Mouse (Mus musculus): ENCODE results near the gene Prpf39. TPM values are rescaled to one million over a fixed set of nuclear protein-coding genes. Genes with fewer than 3 reads are reported as not detected.

Prpf39 gene
- polyA plus RNA-seq, 1 experiment from 2014 or later, result 51.0 TPM

DNA sequence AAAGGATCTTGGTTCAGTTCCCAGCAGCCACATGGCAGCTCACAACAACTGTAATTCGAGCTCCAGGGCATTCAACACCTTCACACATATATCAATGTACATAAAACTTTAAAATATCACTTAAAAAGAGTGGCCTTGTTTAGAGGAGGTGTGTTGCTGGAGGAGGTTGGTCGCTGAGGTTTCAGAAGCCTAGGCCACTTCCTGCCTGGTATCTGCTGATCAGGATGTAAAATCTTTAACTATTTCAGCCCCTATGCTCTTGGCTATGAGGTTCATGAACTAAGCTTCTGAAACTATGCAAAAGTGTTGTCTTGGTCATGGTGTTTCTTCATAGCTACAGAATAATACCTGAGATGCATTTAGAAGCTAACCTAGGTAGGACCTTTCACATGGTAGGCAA, 29.1 kb downstream of the Prpf39 start:
- 0 out of 2 replicates have a peak, but pooled peaks cover 2% of the 10 kb centered on the region for H3K4me1 ChIP-seq (replicated peaks; ENCODE audit: control insufficient read depth, insufficient read depth, low read length)
- no peaks in the 10 kb centered on the region for H3K9me3 ChIP-seq (ENCODE audit: control insufficient read depth, low read length)
- H3K4me2 ChIP-seq (ENCODE audit: low read depth, low read length), result no peak overlapping the region
- H3K36me3 ChIP-seq (ENCODE audit: control insufficient read depth, insufficient read depth, low read length), result peaks cover 31% of the 10 kb centered on the region
- 54% methylated on average over 2 of the region's 2 CpGs for WGBS
- H3K9ac ChIP-seq (ENCODE audit: low read length), result no peak overlapping the region
- no peaks in the 10 kb centered on the region for H3K27me3 ChIP-seq (ENCODE audit: control insufficient read depth, insufficient read depth, low read depth, low read length)
- no peak for ATAC-seq (ENCODE audit: low read depth)
- H3K27ac ChIP-seq (ENCODE audit: low read length), result no peak overlapping the region
- H3K4me3 ChIP-seq (ENCODE audit: low read length), result no peak overlapping the region

DNA sequence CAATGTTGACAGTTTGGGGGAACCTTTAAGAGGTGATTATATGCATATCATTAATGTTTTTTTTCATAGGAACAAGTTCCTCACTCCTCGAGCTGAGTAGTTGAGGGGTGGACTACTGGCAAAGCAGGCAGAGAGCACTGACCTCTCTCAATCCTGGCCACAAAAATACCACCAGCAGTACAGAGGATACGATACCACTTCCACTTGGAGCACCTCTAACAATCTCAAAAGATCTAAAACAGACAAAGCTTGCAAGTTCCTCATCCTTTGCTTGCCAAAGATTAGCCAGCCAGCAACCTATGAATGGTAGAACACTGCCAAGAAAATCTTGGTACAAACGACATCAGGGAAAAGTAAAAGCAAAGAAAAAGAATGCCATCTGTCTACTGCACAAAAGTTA, 30.1 kb downstream of the Prpf39 start:
- Histone ChIP-seq H3K27ac (ENCODE audit: low read length) (no peak overlapping the region), H3K4me3 (ENCODE audit: low read length) (no peak overlapping the region), H3K27me3 (ENCODE audit: control insufficient read depth, insufficient read depth, low read depth, low read length) (no peaks in the 10 kb centered on the region), H3K36me3 (ENCODE audit: control insufficient read depth, insufficient read depth, low read length) (peaks cover 24% of the 10 kb centered on the region), H3K9ac (ENCODE audit: low read length) (no peak overlapping the region), H3K9me3 (ENCODE audit: control insufficient read depth, low read length) (no peaks in the 10 kb centered on the region), H3K4me1 (replicated peaks; ENCODE audit: control insufficient read depth, insufficient read depth, low read length) (0 out of 2 replicates have a peak, but pooled peaks cover 2% of the 10 kb centered on the region), H3K4me2 (ENCODE audit: low read depth, low read length) (no peak overlapping the region)
- ATAC-seq (ENCODE audit: low read depth), result no peak
- 50% methylated on average over 3 of the region's 3 CpGs for WGBS

DNA sequence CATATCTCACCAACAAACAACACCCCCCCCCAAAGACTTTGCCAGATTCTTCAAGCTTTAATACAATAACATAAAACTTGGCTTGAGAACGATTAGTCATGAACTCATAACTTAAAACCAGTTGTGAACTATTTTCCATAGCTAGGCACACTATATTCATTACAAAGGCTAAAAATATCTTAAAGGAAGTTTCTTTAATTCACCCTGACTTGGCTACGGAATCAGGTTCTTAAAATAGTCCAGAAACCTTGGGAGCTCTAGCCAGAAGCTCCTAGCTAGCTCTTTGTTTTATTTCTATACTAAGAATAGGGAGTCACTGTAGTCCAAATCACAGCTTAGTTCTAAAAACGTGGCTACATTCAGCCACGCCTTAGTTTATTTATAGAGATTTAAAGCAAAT, 32.3 kb downstream of the Prpf39 start:
- 59% methylated on average over 4 of the region's 4 CpGs for WGBS
- 0 out of 2 replicates have a peak, but pooled peaks cover 4% of the 10 kb centered on the region for H3K4me1 ChIP-seq (replicated peaks; ENCODE audit: control insufficient read depth, insufficient read depth, low read length)
- no peaks in the 10 kb centered on the region for H3K9me3 ChIP-seq (ENCODE audit: control insufficient read depth, low read length)
- H3K4me2 ChIP-seq (ENCODE audit: low read depth, low read length), result no peak overlapping the region
- H3K27me3 ChIP-seq (ENCODE audit: control insufficient read depth, insufficient read depth, low read depth, low read length), result no peaks in the 10 kb centered on the region
- H3K4me3 ChIP-seq (ENCODE audit: low read length), result no peak overlapping the region
- no peak overlapping the region for H3K9ac ChIP-seq (ENCODE audit: low read length)
- no peak for ATAC-seq (ENCODE audit: low read depth)
- peaks cover 18% of the 10 kb centered on the region for H3K36me3 ChIP-seq (ENCODE audit: control insufficient read depth, insufficient read depth, low read length)
- peak overlapping the region; percentile 39; the same call in 1 of the 2 replicates for H3K27ac ChIP-seq (ENCODE audit: low read length)

DNA sequence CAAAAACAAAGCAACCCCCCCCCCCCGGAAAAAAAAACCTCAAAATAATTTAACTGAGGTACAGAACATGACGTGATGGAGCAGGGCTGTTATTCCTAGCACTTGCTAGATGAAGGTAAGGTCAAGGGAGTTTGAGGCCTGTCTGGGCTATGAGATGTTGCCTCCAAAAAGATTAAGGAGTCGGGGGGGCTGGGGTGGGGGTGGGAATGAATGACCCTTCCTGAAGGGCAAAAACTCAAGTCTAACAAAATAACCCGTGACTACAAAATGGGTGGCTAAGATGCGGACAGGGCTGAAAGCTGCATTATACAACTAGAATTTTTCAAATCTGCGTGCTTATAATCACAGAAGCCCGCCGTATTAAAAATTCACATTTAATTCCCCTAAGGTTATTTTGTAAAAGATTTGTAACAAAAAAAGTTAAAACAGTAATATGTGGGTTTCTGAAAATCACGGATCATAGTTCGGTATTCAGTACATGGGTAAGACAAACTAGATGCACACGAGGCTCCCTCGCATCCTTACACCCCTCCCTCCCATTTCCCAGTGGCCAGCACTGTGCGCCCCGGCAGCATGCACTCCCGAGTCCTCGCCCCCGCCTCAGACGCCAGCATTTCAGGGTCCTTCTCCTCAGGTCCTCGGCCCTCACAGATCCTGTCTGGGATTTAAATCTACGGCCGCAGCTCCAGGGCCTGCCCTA, 36.9 kb downstream of the Prpf39 start:
- peak overlapping the region; percentile 89 for H3K9ac ChIP-seq (ENCODE audit: low read length)
- ATAC-seq (ENCODE audit: low read depth), result peak; percentile 61
- 3% methylated on average over 21 of the region's 21 CpGs for WGBS
- H3K4me2 ChIP-seq (ENCODE audit: low read depth, low read length), result peak overlapping the region; percentile 95
- peaks cover 22% of the 10 kb centered on the region for H3K4me1 ChIP-seq (replicated peaks; ENCODE audit: control insufficient read depth, insufficient read depth, low read length)
- peak overlapping the region; percentile 91 for H3K27ac ChIP-seq (ENCODE audit: low read length)
- H3K36me3 ChIP-seq (ENCODE audit: control insufficient read depth, insufficient read depth, low read length), result peaks cover 2% of the 10 kb centered on the region; the same call in 1 of the 2 replicates
- H3K4me3 ChIP-seq (ENCODE audit: low read length), result peak overlapping the region; percentile 73
- no peaks in the 10 kb centered on the region for H3K27me3 ChIP-seq (ENCODE audit: control insufficient read depth, insufficient read depth, low read depth, low read length)
- no peaks in the 10 kb centered on the region for H3K9me3 ChIP-seq (ENCODE audit: control insufficient read depth, low read length)

DNA sequence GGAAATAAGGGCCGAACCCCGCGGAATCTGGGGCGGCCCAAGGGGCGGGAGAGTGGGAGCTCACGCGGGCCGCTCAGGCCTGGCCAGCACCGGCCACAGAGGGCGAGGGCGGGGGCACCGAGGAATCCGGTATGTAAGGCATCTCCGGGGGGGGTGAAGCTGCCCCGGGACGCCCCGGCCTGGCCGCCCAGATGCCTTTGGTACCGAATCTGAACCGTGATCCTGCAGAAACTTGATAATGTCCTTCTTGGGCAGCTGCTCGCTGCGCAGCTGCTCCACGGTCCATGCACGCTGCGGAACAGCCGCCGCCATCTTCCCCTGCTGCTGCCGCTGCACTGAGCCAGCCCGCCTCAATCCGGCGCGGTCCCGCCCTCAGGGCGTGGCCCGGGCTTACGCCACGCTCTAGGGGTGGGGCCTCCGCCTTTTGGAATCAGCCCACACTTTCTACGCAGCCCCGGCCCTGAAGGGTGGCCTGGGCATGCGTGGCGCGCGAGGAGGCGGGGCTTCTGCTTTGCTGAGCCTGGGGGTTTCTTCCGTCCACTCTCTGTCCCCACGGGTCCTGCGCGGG, 37.6 kb downstream of the Prpf39 start, which contains the start of gene Fkbp3:
Gene Fkbp3 (minus strand): TSS at position 397 of the 568 bp plus-strand sequence.
- Histone ChIP-seq H3K27ac (ENCODE audit: low read length) (peak within 1 kb of the TSS; percentile 91), H3K4me2 (ENCODE audit: low read depth, low read length) (peak within 1 kb of the TSS; percentile 95), H3K4me3 (ENCODE audit: low read length) (peak within 1 kb of the TSS; percentile 73), H3K36me3 (ENCODE audit: control insufficient read depth, insufficient read depth, low read length) (no peaks in the 10 kb centered on the region; the same call in 1 of the 2 replicates), H3K9me3 (ENCODE audit: control insufficient read depth, low read length) (no peaks in the 10 kb centered on the region), H3K9ac (ENCODE audit: low read length) (peak within 1 kb of the TSS; percentile 89), H3K27me3 (ENCODE audit: control insufficient read depth, insufficient read depth, low read depth, low read length) (no peaks in the 10 kb centered on the region), H3K4me1 (replicated peaks; ENCODE audit: control insufficient read depth, insufficient read depth, low read length) (peaks cover 20% of the 10 kb centered on the region)
- WGBS, result under 1% methylated on average over 48 of the region's 49 CpGs
- peak; percentile 99 for ATAC-seq (ENCODE audit: low read depth)

DNA sequence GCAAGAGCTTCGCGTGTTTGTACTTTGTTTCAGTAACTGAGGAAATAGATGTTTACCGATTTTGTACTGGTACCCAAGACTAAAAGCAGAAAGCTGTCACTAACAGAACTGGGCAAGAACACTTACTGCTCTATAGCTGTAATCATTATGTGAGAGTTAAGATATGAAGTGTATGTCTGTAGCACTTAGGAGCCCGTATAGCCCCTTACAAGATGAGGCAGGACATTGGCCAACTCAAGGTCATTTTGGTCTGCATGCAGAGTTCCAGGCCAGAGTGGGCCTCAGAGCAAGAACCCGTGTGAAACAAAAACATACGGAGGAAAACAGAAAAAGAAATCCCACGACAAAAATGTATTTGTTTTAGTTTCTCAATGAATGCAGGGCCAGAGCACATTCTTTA, 38.5 kb downstream of the Prpf39 start:
- peak overlapping the region; percentile 73 for H3K4me3 ChIP-seq (ENCODE audit: low read length)
- no peak for ATAC-seq (ENCODE audit: low read depth)
- H3K27me3 ChIP-seq (ENCODE audit: control insufficient read depth, insufficient read depth, low read depth, low read length), result no peaks in the 10 kb centered on the region
- 27% methylated on average over 7 of the region's 7 CpGs for WGBS
- H3K9me3 ChIP-seq (ENCODE audit: control insufficient read depth, low read length), result no peaks in the 10 kb centered on the region
- no peaks in the 10 kb centered on the region for H3K36me3 ChIP-seq (ENCODE audit: control insufficient read depth, insufficient read depth, low read length)
- H3K9ac ChIP-seq (ENCODE audit: low read length), result peak overlapping the region; percentile 87; the same call in 1 of the 2 replicates
- H3K4me1 ChIP-seq (replicated peaks; ENCODE audit: control insufficient read depth, insufficient read depth, low read length), result peaks cover 20% of the 10 kb centered on the region
- peak overlapping the region; percentile 95 for H3K4me2 ChIP-seq (ENCODE audit: low read depth, low read length)
- H3K27ac ChIP-seq (ENCODE audit: low read length), result peak overlapping the region; percentile 53; the same call in 1 of the 2 replicates

DNA sequence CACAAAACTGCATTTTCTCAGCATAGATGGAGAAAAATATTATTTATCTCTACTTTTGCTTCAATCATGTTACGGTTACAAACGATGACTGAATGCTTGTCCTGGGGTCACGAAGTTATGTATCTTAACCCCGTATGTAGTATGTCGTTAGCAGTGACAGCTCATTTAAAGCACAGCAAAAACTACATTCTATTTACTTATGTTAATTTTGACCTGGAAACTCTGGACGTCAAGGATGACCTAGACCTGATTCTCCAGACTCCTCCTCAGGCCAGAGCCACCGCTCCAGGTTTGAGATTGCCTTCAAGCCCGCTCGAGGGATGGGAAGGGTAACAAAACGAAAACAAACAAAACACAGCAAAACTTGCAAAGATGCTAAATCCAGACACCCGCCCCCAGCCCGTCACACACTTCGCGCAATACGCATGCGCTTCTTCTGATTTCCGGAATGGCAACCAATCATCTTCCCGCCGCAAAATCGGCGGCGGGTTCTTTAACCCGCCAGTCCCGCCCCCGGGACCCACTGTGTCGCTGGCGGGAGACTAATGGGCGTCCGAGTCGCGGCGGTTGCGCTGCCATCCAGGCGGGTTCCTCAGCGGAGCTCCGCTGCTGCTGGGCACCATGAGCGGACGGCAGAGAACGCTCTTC, 39.1 kb downstream of the Prpf39 start, which contains the start of gene Fancm:
Gene Fancm (plus strand): TSS at position 519 of the 648 bp plus-strand sequence.
- Histone ChIP-seq H3K36me3 (ENCODE audit: control insufficient read depth, insufficient read depth, low read length) (no peaks in the 10 kb centered on the region; the same call in 1 of the 2 replicates), H3K9ac (ENCODE audit: low read length) (peak within 1 kb of the TSS; percentile 87), H3K4me3 (ENCODE audit: low read length) (peak within 1 kb of the TSS; percentile 73), H3K4me2 (ENCODE audit: low read depth, low read length) (peak within 1 kb of the TSS; percentile 95), H3K27me3 (ENCODE audit: control insufficient read depth, insufficient read depth, low read depth, low read length) (no peaks in the 10 kb centered on the region), H3K4me1 (replicated peaks; ENCODE audit: control insufficient read depth, insufficient read depth, low read length) (peaks cover 20% of the 10 kb centered on the region), H3K27ac (ENCODE audit: low read length) (peak within 1 kb of the TSS; percentile 83), H3K9me3 (ENCODE audit: control insufficient read depth, low read length) (no peaks in the 10 kb centered on the region)
- peak; percentile 45 for ATAC-seq (ENCODE audit: low read depth)
- 1% methylated on average over 39 of the region's 39 CpGs for WGBS

DNA sequence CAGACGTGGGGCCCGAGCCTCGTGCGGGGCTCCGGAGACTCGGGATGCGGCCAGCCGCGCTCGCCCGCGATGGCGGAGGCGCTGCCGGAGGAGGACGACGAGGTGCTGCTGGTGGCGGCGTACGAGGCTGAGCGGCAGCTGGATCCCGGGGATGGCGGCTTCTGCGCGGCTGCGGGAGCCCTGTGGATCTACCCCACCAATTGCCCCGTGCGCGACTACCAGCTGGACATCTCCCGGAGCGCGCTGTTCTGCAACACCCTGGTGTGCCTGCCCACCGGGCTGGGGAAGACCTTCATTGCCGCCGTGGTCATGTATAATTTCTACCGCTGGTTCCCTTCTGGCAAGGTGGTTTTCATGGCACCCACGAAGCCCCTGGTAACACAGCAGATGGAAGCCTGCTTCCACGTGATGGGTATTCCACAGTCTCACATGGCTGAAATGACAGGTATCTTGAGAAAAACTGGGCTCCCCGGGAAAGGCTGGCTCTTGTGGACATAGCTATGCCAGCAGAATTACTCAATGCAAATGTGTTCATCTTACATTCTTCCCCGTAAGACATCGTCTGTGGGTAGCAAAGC, 39.7 kb downstream of the Prpf39 start:
- H3K4me2 ChIP-seq (ENCODE audit: low read depth, low read length), result peak overlapping the region; percentile 95
- under 1% methylated on average over 41 of the region's 41 CpGs for WGBS

More for the DNA sequence above, 39.7 kb downstream of the Prpf39 start:
- Histone ChIP-seq H3K27ac (ENCODE audit: low read length) (peak overlapping the region; percentile 83), H3K9me3 (ENCODE audit: control insufficient read depth, low read length) (no peaks in the 10 kb centered on the region), H3K4me1 (replicated peaks; ENCODE audit: control insufficient read depth, insufficient read depth, low read length) (peaks cover 20% of the 10 kb centered on the region), H3K36me3 (ENCODE audit: control insufficient read depth, insufficient read depth, low read length) (no peaks in the 10 kb centered on the region; the same call in 1 of the 2 replicates), H3K9ac (ENCODE audit: low read length) (peak overlapping the region; percentile 87), H3K27me3 (ENCODE audit: control insufficient read depth, insufficient read depth, low read depth, low read length) (no peaks in the 10 kb centered on the region), H3K4me3 (ENCODE audit: low read length) (peak overlapping the region; percentile 73)
- ATAC-seq (ENCODE audit: low read depth), result peak; percentile 1
